Mouse (Mus musculus): ENCODE measurements around the gene Tor1aip1. TPM values are rescaled to one million over a fixed set of nuclear protein-coding genes. Genes with fewer than 3 reads are reported as not detected.

The Tor1aip1 gene
- total RNA-seq, 4 experiments from 2014 or later: 72.6 to 96.0 (median 85.4) TPM

Other genes with a start within 250 kb of the Tor1aip1 start
- 10 to 100 TPM; 31.0 to 36.3 (median 34.5) TPM for gene Qsox1, start 223.6 kb downstream of the Tor1aip1 start, total RNA-seq (2022)
- 10 to 100 TPM; 36.6 to 44.2 (median 39.7) TPM for gene Cep350, start 63.2 kb downstream of the Tor1aip1 start, total RNA-seq (2022)
- 10 to 100 TPM; 40.1 to 47.9 (median 42.6) TPM for gene Tor1aip2, start 1.1 kb downstream of the Tor1aip1 start, total RNA-seq (2022)
- gene Fam163a, start 168.5 kb upstream of the Tor1aip1 start, total RNA-seq (2022): under 1 TPM; 0.05 to 0.19 (median 0.09) TPM